Mouse (Mus musculus) bone marrow, adult 2 months (tissue): ENCODE data around the gene Pde4c. TPM values are rescaled to one million over a fixed set of nuclear protein-coding genes. Genes with fewer than 3 reads are reported as not detected.

Experiments
- H3K27ac ChIP-seq: fragments of 200-500 bp; 2 replicates; pipeline ENCODE4 v1.5.1; 2012; ENCODE audit warnings: low read depth, mild to moderate bottlenecking, control low read depth, inconsistent platforms, low read length; ENCODE audit not compliant: control insufficient read depth, poor library complexity, insufficient read depth
- H3K4me1 ChIP-seq: fragments of 200-500 bp; 2 replicates; pipeline ENCODE4 v1.6.1; 2011; ENCODE audit warnings: low read length; ENCODE audit not compliant: control insufficient read depth, insufficient read depth
- H3K4me3 ChIP-seq: fragments of 200-500 bp; replicated peaks from 2 replicates; pipeline ENCODE3; 2011; ENCODE audit warnings: mild to moderate bottlenecking, low read depth, low read length, control low read depth; ENCODE audit not compliant: control insufficient read depth
- CTCF ChIP-seq: fragments of 200-500 bp; IDR thresholded peaks from 2 replicates; pipeline ENCODE4 v1.5.1; 2011; ENCODE audit warnings: low read length, control low read depth; ENCODE audit not compliant: control insufficient read depth, insufficient read depth
- POLR2A ChIP-seq: fragments of 200-500 bp; IDR thresholded peaks from 2 replicates; pipeline ENCODE4 v1.6.1; 2011; ENCODE audit warnings: low read depth, mild to moderate bottlenecking, control low read depth, low read length, borderline replicate concordance; ENCODE audit not compliant: control insufficient read depth
- WGBS: fragments of 180-500 bp; shearing (Covaris S2); methylation state at CpG from one replicate; pipeline ENCODE4 v1.1.7; 2018; 5-methylcytosine and 5-hydroxymethylcytosine counted together
- polyA plus RNA-seq: library from polyadenylated mRNA; stranded (reverse); fragments of >200 nt; gene quantifications from 2 replicates; pipeline ENCODE4 v1.2.4, GENCODE M21; 2011; ENCODE audit warnings: low replicate concordance; ENCODE audit not compliant: missing spikeins, insufficient read depth, insufficient read length

The Pde4c gene
- polyA plus RNA-seq, 1 experiment = 3.2 TPM

- WGBS = 50% methylated on average over 3 of the region's 3 CpGs
- TF ChIP-seq POLR2A (no peak), CTCF (no peak)
- Histone ChIP-seq H3K27ac (no peak overlapping the region), H3K4me1 (peaks cover 5% of the 10 kb centered on the region), H3K4me3 (no peak overlapping the region)
Measured at GRCm38 (mm10) chr8:70682692-70683091, 40.8 kb upstream of the Pde4c start.

GRCm38 (mm10) chr8:70684291-70684690, 39.2 kb upstream of the Pde4c start:
- H3K4me1 ChIP-seq = peaks cover 2% of the 10 kb centered on the region; the same call in 1 of the 2 replicates
- no peak overlapping the region for H3K4me3 ChIP-seq
- WGBS = 71% methylated on average over 7 of the region's 7 CpGs
- H3K27ac ChIP-seq = no peak overlapping the region
- no peak for TF ChIP-seq POLR2A

GRCm38 (mm10) chr8:70687576-70687975, 35.9 kb upstream of the Pde4c start:
- no peak for TF ChIP-seq POLR2A
- TF ChIP-seq CTCF = no peak
- WGBS = 82% methylated on average over 8 of the region's 8 CpGs
- Histone ChIP-seq H3K27ac (no peak overlapping the region), H3K4me1 (no peaks in the 10 kb centered on the region), H3K4me3 (no peak overlapping the region)

GRCm38 (mm10) chr8:70688136-70688535, 35.4 kb upstream of the Pde4c start:
- TF ChIP-seq POLR2A = no peak
- TF ChIP-seq CTCF = no peak
- Histone ChIP-seq H3K4me3 (no peak overlapping the region), H3K4me1 (no peaks in the 10 kb centered on the region), H3K27ac (no peak overlapping the region)
- WGBS = 92% methylated on average over 3 of the region's 3 CpGs

- WGBS = 73% methylated on average over 5 of the region's 5 CpGs
- Histone ChIP-seq H3K27ac (no peak overlapping the region), H3K4me1 (peaks cover 4% of the 10 kb centered on the region), H3K4me3 (no peak overlapping the region)
- TF ChIP-seq POLR2A = no peak
- TF ChIP-seq CTCF = no peak
Measured at GRCm38 (mm10) chr8:70689892-70690390, 33.6 kb upstream of the Pde4c start.

- H3K27ac ChIP-seq = no peak overlapping the region
- TF ChIP-seq POLR2A = no peak
- TF ChIP-seq CTCF = no peak
- peaks cover 5% of the 10 kb centered on the region for H3K4me1 ChIP-seq
- 85% methylated on average over 4 of the region's 4 CpGs for WGBS
- H3K4me3 ChIP-seq = no peak overlapping the region
Measured at GRCm38 (mm10) chr8:70691230-70691629, 32.3 kb upstream of the Pde4c start.

- Histone ChIP-seq H3K4me1 (peaks cover 5% of the 10 kb centered on the region), H3K27ac (no peak overlapping the region), H3K4me3 (no peak overlapping the region)
- no peak for TF ChIP-seq POLR2A
- TF ChIP-seq CTCF = no peak
- 66% methylated on average over 20 of the region's 20 CpGs for WGBS
Measured at GRCm38 (mm10) chr8:70691727-70692231, 31.7 kb upstream of the Pde4c start.

- TF ChIP-seq CTCF (no peak), POLR2A (no peak)
- Histone ChIP-seq H3K27ac (no peak overlapping the region; the same call in 1 of the 2 replicates), H3K4me1 (peaks cover 8% of the 10 kb centered on the region), H3K4me3 (no peak overlapping the region)
- 11% methylated on average over 5 of the region's 5 CpGs for WGBS
Measured at GRCm38 (mm10) chr8:70693636-70694035, 29.9 kb upstream of the Pde4c start.

- Histone ChIP-seq H3K4me3 (peak overlapping the region; percentile 6), H3K27ac (peak overlapping the region; percentile 92), H3K4me1 (peaks cover 8% of the 10 kb centered on the region)
- peak; percentile 27; the same call in 1 of the 2 replicates for TF ChIP-seq POLR2A
- TF ChIP-seq CTCF = no peak
- WGBS = 4% methylated on average over 32 of the region's 32 CpGs
Measured at GRCm38 (mm10) chr8:70695318-70696018, 28.1 kb upstream of the Pde4c start.
